Mouse (Mus musculus) heart, postnatal 0 days (tissue): ENCODE data around the gene Pga5. TPM values are rescaled to one million over a fixed set of nuclear protein-coding genes. Genes with fewer than 3 reads are reported as not detected.

Source experiments
- ATAC-seq: fragments of 200-750 bp; cut with Nextera tagmentation; 2 replicates; pipeline ENCODE4 v1.8.0; 2017; ENCODE audit warnings: low read depth, moderate number of reproducible peaks, moderate library complexity; ENCODE audit not compliant: insufficient read depth
- DNase-seq: peaks from one replicate; pipeline ENCODE4 v3.0.0-alpha.2; 2016; ENCODE audit warnings: low spot score
- H3K27ac ChIP-seq: fragments of 300-500 bp; sonication (generic); 2 replicates; pipeline ENCODE4 v1.5.1; 2014; ENCODE audit warnings: low read depth, mild to moderate bottlenecking
- H3K27me3 ChIP-seq: fragments of 300-500 bp; sonication (generic); 2 replicates; pipeline ENCODE4 v1.6.1; 2014; ENCODE audit warnings: low read length, mixed read lengths; ENCODE audit not compliant: control insufficient read depth, insufficient read depth
- H3K36me3 ChIP-seq: fragments of 300-500 bp; sonication (generic); replicated peaks from 2 replicates; pipeline ENCODE4 v1.6.1; 2014; ENCODE audit warnings: low read length, mixed read lengths; ENCODE audit not compliant: control insufficient read depth, insufficient read depth
- H3K4me1 ChIP-seq: fragments of 300-500 bp; sonication (generic); 2 replicates; pipeline ENCODE4 v1.6.1; 2014; ENCODE audit warnings: antibody characterized with exemption; ENCODE audit not compliant: control insufficient read depth, insufficient read depth
- H3K4me2 ChIP-seq: fragments of 300-500 bp; sonication (generic); 2 replicates; pipeline ENCODE4 v1.6.1; 2014; ENCODE audit warnings: low read depth, mild to moderate bottlenecking, low read length, moderate library complexity
- H3K4me3 ChIP-seq: fragments of 300-500 bp; sonication (generic); 2 replicates; pipeline ENCODE4 v1.5.1; 2014; ENCODE audit warnings: low read depth, low read length
- H3K9ac ChIP-seq: fragments of 300-500 bp; sonication (generic); replicated peaks from 2 replicates; pipeline ENCODE4 v1.6.1; 2014; ENCODE audit warnings: low read depth, low read length, mixed read lengths
- H3K9me3 ChIP-seq: fragments of 300-500 bp; sonication (generic); replicated peaks from 2 replicates; pipeline ENCODE4 v1.6.1; 2016; ENCODE audit warnings: low read length; ENCODE audit not compliant: control insufficient read depth
- CTCF ChIP-seq: IDR thresholded peaks from 2 replicates; pipeline ENCODE4 v1.5.1; 2016; ENCODE audit warnings: antibody characterized with exemption, control low read depth, low read depth
- EP300 ChIP-seq: IDR thresholded peaks from 2 replicates; pipeline ENCODE4 v1.6.1; 2016; ENCODE audit warnings: antibody characterized with exemption, low read depth
- WGBS: fragments of 180-500 bp; shearing (Covaris S2); extraction: QIAGEN DNeasy Blood & Tissue Kit; methylation state at CpG from one replicate; pipeline ENCODE4 v1.1.7; 2014; 5-methylcytosine and 5-hydroxymethylcytosine counted together
- polyA plus RNA-seq: library from polyadenylated mRNA; unstranded; fragments of >200 nt; fragmentation: Nextera tagmentation; extraction: Ambion mirVana; gene quantifications from 2 replicates; pipeline ENCODE4 v1.2.1, GENCODE M21; 2015
- total RNA-seq: library from RNA; depleted of rRNA; stranded (reverse); fragments of >200 nt; gene quantifications from 2 replicates; pipeline ENCODE4 v1.2.3, GENCODE M21; 2014; ENCODE audit warnings: low replicate concordance

Gene Pga5
- total and polyA plus RNA-seq, 2 experiments from 2014 or later = not detected

DNA sequence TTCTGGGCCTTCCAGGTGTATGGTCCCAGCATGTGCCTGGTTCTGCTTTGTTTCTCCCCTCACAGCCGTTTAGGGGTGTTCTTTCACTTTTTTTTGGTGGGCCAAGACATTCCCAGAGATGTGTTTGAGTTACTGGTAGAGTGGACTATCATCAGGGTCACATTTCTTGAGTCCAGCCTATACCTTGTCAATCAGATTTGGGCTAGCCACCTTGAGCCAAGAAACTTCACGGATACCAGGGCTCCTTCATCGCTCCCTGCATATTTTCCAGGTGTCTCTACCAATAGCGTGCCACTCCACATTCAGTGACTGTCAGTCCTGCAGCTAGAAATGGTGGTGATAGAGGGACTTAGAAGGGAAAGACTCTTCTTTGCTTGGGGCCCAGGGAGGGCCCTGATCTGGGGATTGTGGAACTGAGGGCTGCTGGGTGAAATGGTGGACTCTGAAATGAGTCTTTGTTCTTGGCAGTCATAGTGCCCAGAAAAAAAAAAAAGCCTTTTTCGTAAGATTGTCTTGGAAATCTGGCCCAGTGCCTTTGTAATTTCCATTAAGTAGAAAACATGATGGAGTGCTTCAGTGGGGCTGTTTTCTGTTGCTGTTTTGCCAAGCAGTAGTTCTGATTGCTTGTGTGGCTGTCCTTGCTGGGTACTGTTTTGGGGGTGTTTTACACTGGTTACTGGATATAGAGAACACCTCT is 11.7 kb upstream of the Pga5 start:
- peak overlapping the region; percentile 70 for H3K4me2 ChIP-seq
- TF ChIP-seq CTCF (no peak), EP300 (no peak)
- H3K9ac ChIP-seq = peak overlapping the region; percentile 56
- no peaks in the 10 kb centered on the region; the same call in 1 of the 2 replicates for H3K36me3 ChIP-seq
- no peaks in the 10 kb centered on the region for H3K9me3 ChIP-seq
- peak overlapping the region; percentile 87 for H3K27ac ChIP-seq
- 0 out of 2 replicates have a peak, but pooled peaks cover 3% of the 10 kb centered on the region for H3K27me3 ChIP-seq
- 25% methylated on average over 5 of the region's 5 CpGs for WGBS
- H3K4me3 ChIP-seq = peak overlapping the region; percentile 57
- ATAC-seq (no peak), DNase-seq (no peak)
- H3K4me1 ChIP-seq = peaks cover 27% of the 10 kb centered on the region

DNA sequence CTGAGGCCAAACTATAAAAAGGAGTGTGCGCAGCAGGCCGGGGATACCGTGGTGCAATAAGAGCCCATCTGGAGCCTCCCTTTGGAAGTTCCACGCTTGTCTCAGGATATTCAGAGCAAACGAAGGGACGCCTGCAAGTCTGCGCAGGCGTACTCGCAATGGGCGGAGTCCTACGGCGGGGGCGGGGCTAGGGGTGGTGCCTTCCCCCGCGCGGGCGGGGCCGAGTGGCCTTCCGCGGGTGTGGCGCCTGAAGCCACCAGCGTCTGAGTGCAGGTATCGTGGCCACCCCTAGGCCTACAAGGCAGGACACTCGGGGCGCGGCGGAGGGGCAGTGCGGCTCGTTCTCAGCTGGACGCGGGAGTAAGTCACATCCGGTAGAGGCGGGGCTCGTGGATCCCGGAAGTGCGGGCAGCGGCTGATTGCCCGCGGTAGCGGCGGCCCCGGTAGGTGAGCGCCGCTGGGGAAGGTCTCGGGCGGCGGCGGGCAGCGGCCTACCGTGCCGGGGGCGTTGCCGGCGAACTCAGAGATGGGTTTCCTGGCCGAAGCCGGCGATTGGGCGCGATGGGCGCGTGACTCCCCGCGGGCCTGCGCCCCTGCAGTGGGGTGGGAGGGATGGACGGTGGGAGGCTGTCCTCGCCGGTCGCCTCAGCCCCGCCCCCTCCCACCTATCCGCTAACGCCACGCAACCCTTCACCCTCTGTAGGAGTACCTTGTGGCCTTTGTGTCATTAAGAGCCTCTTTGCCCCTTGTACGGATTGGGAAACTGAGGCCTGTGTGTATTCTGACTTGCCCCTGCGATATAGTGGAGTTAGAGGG is 10.9 kb upstream of the Pga5 start, which contains the start of gene Vps37c:
Gene Vps37c, plus strand, starts transcription at position 199 of the 816 bp plus-strand sequence.
- peak within 1 kb of the TSS; percentile 87 for H3K27ac ChIP-seq
- no peaks in the 10 kb centered on the region; the same call in 1 of the 2 replicates for H3K36me3 ChIP-seq
- peak within 1 kb of the TSS; percentile 56 for H3K9ac ChIP-seq
- H3K4me1 ChIP-seq = peaks cover 27% of the 10 kb centered on the region
- ATAC-seq (peak; percentile 88), DNase-seq (peak; percentile 88)
- under 1% methylated on average over 64 of the region's 74 CpGs for WGBS
- H3K4me2 ChIP-seq = peak within 1 kb of the TSS; percentile 70
- H3K9me3 ChIP-seq = no peaks in the 10 kb centered on the region
- H3K4me3 ChIP-seq = peak within 1 kb of the TSS; percentile 57
- H3K27me3 ChIP-seq = 0 out of 2 replicates have a peak, but pooled peaks cover 3% of the 10 kb centered on the region
- TF ChIP-seq CTCF = no peak
- TF ChIP-seq EP300 = no peak

DNA sequence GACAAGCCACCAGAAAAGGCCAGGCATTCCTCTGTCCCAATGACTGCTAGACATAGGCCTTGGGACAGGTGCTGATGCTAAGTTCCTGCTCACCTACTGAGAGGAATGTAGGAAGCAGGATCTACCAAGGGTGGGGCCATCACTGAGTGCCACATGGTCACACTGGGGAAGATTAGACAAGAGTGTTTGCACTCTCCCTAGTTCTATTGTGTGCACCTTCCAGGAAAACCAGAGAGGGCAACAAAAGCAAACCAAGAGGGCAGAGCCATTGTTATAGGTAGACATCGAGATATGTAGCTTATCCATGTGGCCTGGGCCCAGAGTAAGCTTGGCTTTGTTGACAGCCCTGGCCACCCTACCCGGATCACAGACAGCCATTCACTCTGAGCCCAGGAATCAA is 7.9 kb upstream of the Pga5 start:
- Histone ChIP-seq H3K4me1 (peaks cover 19% of the 10 kb centered on the region), H3K4me3 (no peak overlapping the region), H3K9ac (no peak overlapping the region), H3K4me2 (no peak overlapping the region), H3K9me3 (no peaks in the 10 kb centered on the region), H3K36me3 (no peaks in the 10 kb centered on the region), H3K27me3 (0 out of 2 replicates have a peak, but pooled peaks cover 3% of the 10 kb centered on the region), H3K27ac (no peak overlapping the region)
- no peak for ATAC-seq
- DNase-seq = no peak
- 56% methylated on average over 2 of the region's 2 CpGs for WGBS
- TF ChIP-seq CTCF (no peak), EP300 (no peak)

- Histone ChIP-seq H3K9me3 (no peaks in the 10 kb centered on the region), H3K9ac (no peak overlapping the region), H3K27me3 (0 out of 2 replicates have a peak, but pooled peaks cover 3% of the 10 kb centered on the region), H3K27ac (no peak overlapping the region), H3K4me1 (peaks cover 12% of the 10 kb centered on the region), H3K4me3 (no peak overlapping the region), H3K36me3 (no peaks in the 10 kb centered on the region), H3K4me2 (no peak overlapping the region)
- ATAC-seq (no peak), DNase-seq (no peak)
- no peak for TF ChIP-seq EP300
- 90% methylated on average over 9 of the region's 9 CpGs for WGBS
Observed at GRCm38 (mm10) chr19:10685081-10685480, 7.2 kb upstream of the Pga5 start.

DNA sequence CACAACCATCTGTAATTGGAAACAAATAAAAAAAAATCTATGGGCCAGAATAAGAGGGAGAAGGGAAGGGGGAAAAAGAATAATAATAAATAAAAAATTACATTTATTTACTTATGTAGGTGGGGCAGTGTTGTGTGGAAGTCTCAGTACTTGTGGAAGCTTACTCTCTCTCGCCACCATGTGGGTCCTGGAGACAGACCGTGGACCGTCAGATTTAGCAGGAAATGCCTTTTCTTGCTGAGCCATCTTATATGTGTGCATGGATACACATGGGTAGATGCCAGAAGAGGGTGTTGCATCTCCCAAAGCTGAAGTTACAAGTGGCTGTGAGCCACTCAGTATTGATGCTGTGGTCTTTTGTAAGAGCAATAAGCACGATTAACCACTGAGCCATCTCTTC is 3.7 kb upstream of the Pga5 start:
- 52% methylated on average over 4 of the region's 4 CpGs for WGBS
- no peaks in the 10 kb centered on the region for H3K9me3 ChIP-seq

More for the DNA sequence above, 3.7 kb upstream of the Pga5 start:
- Histone ChIP-seq H3K4me2 (no peak overlapping the region), H3K4me1 (no peaks in the 10 kb centered on the region), H3K27ac (no peak overlapping the region), H3K4me3 (no peak overlapping the region), H3K36me3 (no peaks in the 10 kb centered on the region), H3K27me3 (0 out of 2 replicates have a peak, but pooled peaks cover 3% of the 10 kb centered on the region), H3K9ac (no peak overlapping the region)
- DNase-seq = no peak
- TF ChIP-seq EP300 = no peak
- TF ChIP-seq CTCF = no peak
- ATAC-seq = no peak
